In genomic region chr10:22302344-22303057, GRCm38 (mm10) we compare ENCODE assay signal across 18 mouse cellular contexts. TPM values are rescaled to one million over a fixed set of nuclear protein-coding genes. Genes with fewer than 3 reads are reported as not detected.
DNase-seq lines count a peak whose midpoint lies in the region; ATAC-seq lines count a peak whose summit lies in the region.
"Had no signal": no experiment of that assay in that cellular context is flagged by ENCODE, and none has a peak within 500 bp of the region (broad histone marks: within the 10 kb centered on the region; RNA-seq: fewer than 3 reads in every experiment).

No protein-coding gene starts in this region.

- H3K4me3 ChIP-seq in liver, embryonic 15.5 days (replicated peaks), result peak overlapping the region; percentile 23
- no peak overlapping the region for H3K4me3 ChIP-seq in liver, embryonic 12.5 days
- H3K4me3 ChIP-seq: embryonic facial prominence, embryonic 15.5 days; midbrain, embryonic 12.5 days; neural tube, embryonic 13.5 days had no signal

- H3K27ac ChIP-seq in liver, embryonic 15.5 days (replicated peaks), result no peak overlapping the region
- no peak overlapping the region for H3K27ac ChIP-seq in liver, embryonic 12.5 days
- H3K27ac ChIP-seq: embryonic facial prominence, embryonic 15.5 days; midbrain, embryonic 12.5 days; neural tube, embryonic 13.5 days had no signal

- no peaks in the 10 kb centered on the region for H3K36me3 ChIP-seq in liver, embryonic 15.5 days (replicated peaks)
- no peaks in the 10 kb centered on the region for H3K36me3 ChIP-seq in liver, embryonic 12.5 days
- H3K36me3 ChIP-seq: embryonic facial prominence, embryonic 15.5 days; midbrain, embryonic 12.5 days; neural tube, embryonic 13.5 days had no signal

- WGBS in liver, embryonic 15.5 days (ENCODE audit: insufficient replicate concordance), result 15% methylated on average over 5 of the region's 5 CpGs
- WGBS in liver, embryonic 12.5 days (ENCODE audit: insufficient replicate concordance), result 28% methylated on average over 5 of the region's 5 CpGs

- H3K4me1 ChIP-seq in liver, embryonic 15.5 days (replicated peaks), result no peaks in the 10 kb centered on the region
- H3K4me1 ChIP-seq in liver, embryonic 12.5 days, result no peaks in the 10 kb centered on the region
- H3K4me1 ChIP-seq: embryonic facial prominence, embryonic 15.5 days; midbrain, embryonic 12.5 days; neural tube, embryonic 13.5 days had no signal

- no peaks in the 10 kb centered on the region for H3K9me3 ChIP-seq in liver, embryonic 15.5 days (replicated peaks)
- no peaks in the 10 kb centered on the region for H3K9me3 ChIP-seq in liver, embryonic 12.5 days (replicated peaks)
- H3K9me3 ChIP-seq: embryonic facial prominence, embryonic 15.5 days; midbrain, embryonic 12.5 days; neural tube, embryonic 13.5 days had no signal

- H3K4me2 ChIP-seq in liver, embryonic 15.5 days, result no peak overlapping the region
- no peak overlapping the region for H3K4me2 ChIP-seq in liver, embryonic 12.5 days
- H3K4me2 ChIP-seq: embryonic facial prominence, embryonic 15.5 days; lung, embryonic 14.5 days; midbrain, embryonic 12.5 days; neural tube, embryonic 13.5 days had no signal

- ATAC-seq in liver, embryonic 15.5 days (ENCODE audit: insufficient read depth), result no peak
- ATAC-seq in liver, embryonic 12.5 days, result no peak
- peak; percentile 64 for ATAC-seq in granulocyte monocyte progenitor cell, adult 5-6 weeks (replicated peaks; ENCODE audit: poor library complexity, severe bottlenecking)
- peak; percentile 59 for ATAC-seq in neutrophil, adult 5-6 weeks (ENCODE audit: extremely low read depth, insufficient number of reproducible peaks, low FRiP score, poor library complexity, severe bottlenecking)
- ATAC-seq: forebrain, embryonic 16.5 days had no signal

- no peak overlapping the region for H3K9ac ChIP-seq in liver, embryonic 15.5 days
- no peak overlapping the region for H3K9ac ChIP-seq in liver, embryonic 12.5 days
- H3K9ac ChIP-seq: embryonic facial prominence, embryonic 15.5 days; lung, embryonic 14.5 days; midbrain, embryonic 12.5 days; neural tube, embryonic 13.5 days had no signal

- H3K27me3 ChIP-seq in liver, embryonic 15.5 days, result no peaks in the 10 kb centered on the region
- no peaks in the 10 kb centered on the region for H3K27me3 ChIP-seq in liver, embryonic 12.5 days (replicated peaks)
- H3K27me3 ChIP-seq: embryonic facial prominence, embryonic 15.5 days; midbrain, embryonic 12.5 days; neural tube, embryonic 13.5 days had no signal

- peak; percentile 84 for DNase-seq in CD4-positive, CD25-positive, alpha-beta regulatory T cell, adult 2 months (ENCODE audit: low read depth, low spot score)
- DNase-seq in embryo, embryonic 10 days (ENCODE audit: low spot score), result no peak
- DNase-seq in cerebellum, postnatal 25 days, result no peak
- DNase-seq in ovary, postnatal 36 days (ENCODE audit: low spot score), result no peak
- DNase-seq: cerebellum, postnatal 10 days; kidney, adult 11 months; lung, embryonic 14.5 days; right cerebral cortex, postnatal 14 days had no signal

RNA-seq across cellular contexts. Expression of gene Raet1d, which starts 57.9 kb away (rescaled TPM):
- polyA plus RNA-seq in liver, embryonic 15.5 days (2015; fragmentation: Nextera tagmentation; extraction: Ambion mirVana), result 9.8 TPM in 2 replicates
- 6.0 and 7.1 TPM in 2 replicates for polyA plus RNA-seq in liver, embryonic 12.5 days (2016; fragmentation: Nextera tagmentation; extraction: Ambion mirVana)
- total RNA-seq in granulocyte monocyte progenitor cell, adult 5-6 weeks (2014; fragmentation: Nextera tagmentation), result not detected in 2 replicates
- not detected in 2 replicates for total RNA-seq in granulocyte monocyte progenitor cell, adult 5-6 weeks (2017)
- total RNA-seq in neutrophil, adult 5-6 weeks (2017), result 0.61 and 1.2 TPM in 2 replicates
- total RNA-seq: heart, adult 18-20 months; left cerebral cortex, postnatal 14 days had no signal

Comparison
In these comparisons a context has a peak if more than half of its experiments do, and no peak if none do; other contexts are left out.
1. ATAC-seq: peak in granulocyte monocyte progenitor cell, adult 5-6 weeks (single experiment) and neutrophil, adult 5-6 weeks (single experiment); none in liver, embryonic 15.5 days (single experiment) and liver, embryonic 12.5 days (single experiment).